Comparison of ENCODE assay signal across 8 mouse cellular contexts in genomic region chr3:89282291-89282643, GRCm38 (mm10). TPM values are rescaled to one million over a fixed set of nuclear protein-coding genes. Genes with fewer than 3 reads are reported as not detected.
DNase-seq lines count a peak whose midpoint lies in the region; ATAC-seq lines count a peak whose summit lies in the region.

No protein-coding gene starts in this region.

- H3K4me1 ChIP-seq in heart, embryonic 15.5 days (replicated peaks) = peaks cover 42% of the 10 kb centered on the region
- H3K4me1 ChIP-seq in midbrain, embryonic 11.5 days (ENCODE audit: control insufficient read depth, insufficient read depth, low read length) = peaks cover 21% of the 10 kb centered on the region
- H3K4me1 ChIP-seq in midbrain, embryonic 16.5 days (ENCODE audit: control insufficient read depth, insufficient read depth, low read length) = peaks cover 21% of the 10 kb centered on the region
- H3K4me1 ChIP-seq in embryonic facial prominence, embryonic 15.5 days = peaks cover 66% of the 10 kb centered on the region
- peaks cover 44% of the 10 kb centered on the region for H3K4me1 ChIP-seq in neural tube, embryonic 12.5 days

- H3K4me2 ChIP-seq in heart, embryonic 15.5 days = 0 out of 2 replicates have a peak overlapping the region, but pooled peaks have one; percentile 98
- no peak overlapping the region for H3K4me2 ChIP-seq in midbrain, embryonic 11.5 days
- no peak overlapping the region for H3K4me2 ChIP-seq in midbrain, embryonic 16.5 days (ENCODE audit: low read length)
- H3K4me2 ChIP-seq in embryonic facial prominence, embryonic 15.5 days (replicated peaks) = 0 out of 2 replicates have a peak overlapping the region, but pooled peaks have one; percentile 95
- H3K4me2 ChIP-seq in neural tube, embryonic 12.5 days (replicated peaks) = 0 out of 2 replicates have a peak overlapping the region, but pooled peaks have one; percentile 90

- no peak for DNase-seq in heart, adult 18-20 months
- DNase-seq in midbrain, embryonic 11.5 days (ENCODE audit: low spot score, missing footprints) = peak; percentile 88
- DNase-seq in adipocyte (ENCODE audit: low spot score) = no peak
- DNase-seq in layer of hippocampus, postnatal 14 days (ENCODE audit: low spot score in 2 of 2) = no peak

- no peak overlapping the region for H3K9ac ChIP-seq in heart, embryonic 15.5 days
- H3K9ac ChIP-seq in midbrain, embryonic 11.5 days (ENCODE audit: low read length) = peak overlapping the region; percentile 47
- no peak overlapping the region for H3K9ac ChIP-seq in midbrain, embryonic 16.5 days (ENCODE audit: low read depth, low read length)
- H3K9ac ChIP-seq in embryonic facial prominence, embryonic 15.5 days = no peak overlapping the region
- H3K9ac ChIP-seq in neural tube, embryonic 12.5 days = no peak overlapping the region

- ATAC-seq in heart, embryonic 15.5 days (replicated peaks; ENCODE audit: insufficient number of reproducible peaks, insufficient read depth, low FRiP score, low read depth) = no peak
- ATAC-seq in midbrain, embryonic 11.5 days (ENCODE audit: low FRiP score) = no peak
- ATAC-seq in midbrain, embryonic 16.5 days = no peak
- no peak for ATAC-seq in embryonic facial prominence, embryonic 15.5 days (ENCODE audit: insufficient number of reproducible peaks, low FRiP score, low TSS enrichment, low read depth)
- no peak for ATAC-seq in neural tube, embryonic 12.5 days (ENCODE audit: low FRiP score, low read depth)

- H3K27ac ChIP-seq in heart, embryonic 15.5 days = no peak overlapping the region
- H3K27ac ChIP-seq in midbrain, embryonic 11.5 days (ENCODE audit: low read depth, low read length) = no peak overlapping the region
- H3K27ac ChIP-seq in midbrain, embryonic 16.5 days (ENCODE audit: low read length) = no peak overlapping the region
- peak overlapping the region; percentile 91; the same call in 1 of the 2 replicates for H3K27ac ChIP-seq in embryonic facial prominence, embryonic 15.5 days (replicated peaks)
- no peak overlapping the region for H3K27ac ChIP-seq in neural tube, embryonic 12.5 days

- no peak overlapping the region for H3K4me3 ChIP-seq in heart, embryonic 15.5 days
- no peak overlapping the region for H3K4me3 ChIP-seq in midbrain, embryonic 11.5 days (ENCODE audit: low read depth, low read length)
- H3K4me3 ChIP-seq in midbrain, embryonic 16.5 days (ENCODE audit: low read depth, low read length) = no peak overlapping the region
- H3K4me3 ChIP-seq in embryonic facial prominence, embryonic 15.5 days (replicated peaks) = no peak overlapping the region
- H3K4me3 ChIP-seq in neural tube, embryonic 12.5 days = no peak overlapping the region

- no peaks in the 10 kb centered on the region for H3K9me3 ChIP-seq in heart, embryonic 15.5 days (replicated peaks)
- no peaks in the 10 kb centered on the region for H3K9me3 ChIP-seq in midbrain, embryonic 11.5 days (ENCODE audit: control insufficient read depth, low read length)
- no peaks in the 10 kb centered on the region for H3K9me3 ChIP-seq in midbrain, embryonic 16.5 days (replicated peaks; ENCODE audit: control insufficient read depth, low read length, poor library complexity, severe bottlenecking)
- no peaks in the 10 kb centered on the region for H3K9me3 ChIP-seq in embryonic facial prominence, embryonic 15.5 days (replicated peaks)
- no peaks in the 10 kb centered on the region for H3K9me3 ChIP-seq in neural tube, embryonic 12.5 days

- H3K36me3 ChIP-seq in heart, embryonic 15.5 days = no peaks in the 10 kb centered on the region
- H3K36me3 ChIP-seq in midbrain, embryonic 11.5 days (ENCODE audit: control insufficient read depth, insufficient read depth, low read length) = no peaks in the 10 kb centered on the region
- H3K36me3 ChIP-seq in midbrain, embryonic 16.5 days (ENCODE audit: control insufficient read depth, insufficient read depth, low read length) = no peaks in the 10 kb centered on the region
- no peaks in the 10 kb centered on the region for H3K36me3 ChIP-seq in embryonic facial prominence, embryonic 15.5 days
- H3K36me3 ChIP-seq in neural tube, embryonic 12.5 days = no peaks in the 10 kb centered on the region

- no peaks in the 10 kb centered on the region for H3K27me3 ChIP-seq in heart, embryonic 15.5 days
- peaks cover 39% of the 10 kb centered on the region for H3K27me3 ChIP-seq in midbrain, embryonic 11.5 days (ENCODE audit: control insufficient read depth, insufficient read depth, low read length)
- H3K27me3 ChIP-seq in midbrain, embryonic 16.5 days (ENCODE audit: control insufficient read depth, insufficient read depth, low read depth, low read length) = 0 out of 2 replicates have a peak, but pooled peaks cover 4% of the 10 kb centered on the region
- H3K27me3 ChIP-seq in embryonic facial prominence, embryonic 15.5 days = no peaks in the 10 kb centered on the region
- peaks cover 41% of the 10 kb centered on the region for H3K27me3 ChIP-seq in neural tube, embryonic 12.5 days (replicated peaks)

- WGBS in heart, embryonic 15.5 days = 23% methylated on average over 4 of the region's 4 CpGs
- 22% methylated on average over 4 of the region's 4 CpGs for WGBS in midbrain, embryonic 11.5 days
- 25% methylated on average over 4 of the region's 4 CpGs for WGBS in midbrain, embryonic 16.5 days
- WGBS in embryonic facial prominence, embryonic 15.5 days = 11% methylated on average over 4 of the region's 4 CpGs
- 28% methylated on average over 4 of the region's 4 CpGs for WGBS in neural tube, embryonic 12.5 days

RNA-seq across cellular contexts. Expression of gene Efna1, which starts 1.3 kb away (rescaled TPM):
- 35.0 and 39.9 TPM in 2 replicates for polyA plus RNA-seq in heart, embryonic 15.5 days (2015; fragmentation: Nextera tagmentation; extraction: Ambion mirVana)
- 10 to 100 TPM; 22.5 to 23.8 TPM for total RNA-seq in heart, adult 18-20 months (2021)
- 12.2 and 12.5 TPM in 2 replicates for polyA plus RNA-seq in midbrain, embryonic 11.5 days (2014; fragmentation: Nextera tagmentation; extraction: Ambion mirVana)
- 6.8 and 7.4 TPM in 2 replicates for polyA plus RNA-seq in midbrain, embryonic 16.5 days (2015; fragmentation: Nextera tagmentation; extraction: Ambion mirVana)
- polyA plus RNA-seq in embryonic facial prominence, embryonic 15.5 days (2015; fragmentation: Nextera tagmentation; extraction: Ambion mirVana) = 55.8 and 57.4 TPM in 2 replicates
- 14.4 and 15.9 TPM in 2 replicates for polyA plus RNA-seq in neural tube, embryonic 12.5 days (2016; fragmentation: Nextera tagmentation; extraction: Ambion mirVana)
- 1 to 10 TPM; 6.4 TPM for total RNA-seq in layer of hippocampus, postnatal 14 days (2021)

RNA-seq across cellular contexts. Expression of gene Slc50a1, which starts 11.9 kb away (rescaled TPM):
- polyA plus RNA-seq in heart, embryonic 15.5 days (2015; fragmentation: Nextera tagmentation; extraction: Ambion mirVana) = 44.5 and 49.5 TPM in 2 replicates
- total RNA-seq in heart, adult 18-20 months (2021) = 10 to 100 TPM; 15.6 to 21.6 TPM
- polyA plus RNA-seq in midbrain, embryonic 11.5 days (2014; fragmentation: Nextera tagmentation; extraction: Ambion mirVana) = 33.0 and 34.7 TPM in 2 replicates
- 40.2 and 41.3 TPM in 2 replicates for polyA plus RNA-seq in midbrain, embryonic 16.5 days (2015; fragmentation: Nextera tagmentation; extraction: Ambion mirVana)
- polyA plus RNA-seq in embryonic facial prominence, embryonic 15.5 days (2015; fragmentation: Nextera tagmentation; extraction: Ambion mirVana) = 71.8 and 72.2 TPM in 2 replicates
- polyA plus RNA-seq in neural tube, embryonic 12.5 days (2016; fragmentation: Nextera tagmentation; extraction: Ambion mirVana) = 39.0 and 40.2 TPM in 2 replicates
- total RNA-seq in layer of hippocampus, postnatal 14 days (2021) = 10 to 100 TPM; 37.1 to 40.2 TPM

RNA-seq across cellular contexts. Expression of gene Dpm3, which starts 23.1 kb away (rescaled TPM):
- polyA plus RNA-seq in heart, embryonic 15.5 days (2015; fragmentation: Nextera tagmentation; extraction: Ambion mirVana) = 88.4 and 88.7 TPM in 2 replicates
- total RNA-seq in heart, adult 18-20 months (2021) = 10 to 100 TPM; 54.1 to 54.7 TPM
- 83.0 and 87.2 TPM in 2 replicates for polyA plus RNA-seq in midbrain, embryonic 11.5 days (2014; fragmentation: Nextera tagmentation; extraction: Ambion mirVana)
- 60.4 and 64.5 TPM in 2 replicates for polyA plus RNA-seq in midbrain, embryonic 16.5 days (2015; fragmentation: Nextera tagmentation; extraction: Ambion mirVana)
- polyA plus RNA-seq in embryonic facial prominence, embryonic 15.5 days (2015; fragmentation: Nextera tagmentation; extraction: Ambion mirVana) = 150 and 173 TPM in 2 replicates
- 76.4 and 83.4 TPM in 2 replicates for polyA plus RNA-seq in neural tube, embryonic 12.5 days (2016; fragmentation: Nextera tagmentation; extraction: Ambion mirVana)
- 10 to 100 TPM; 50.0 to 63.2 TPM for total RNA-seq in layer of hippocampus, postnatal 14 days (2021)

RNA-seq across cellular contexts. Expression of gene Trim46, which starts 36.2 kb away (rescaled TPM):
- 0.79 and 2.2 TPM in 2 replicates for polyA plus RNA-seq in heart, embryonic 15.5 days (2015; fragmentation: Nextera tagmentation; extraction: Ambion mirVana)
- total RNA-seq in heart, adult 18-20 months (2021) = under 1 TPM; 0.37 to 0.98 TPM
- 7.1 and 8.5 TPM in 2 replicates for polyA plus RNA-seq in midbrain, embryonic 11.5 days (2014; fragmentation: Nextera tagmentation; extraction: Ambion mirVana)
- polyA plus RNA-seq in midbrain, embryonic 16.5 days (2015; fragmentation: Nextera tagmentation; extraction: Ambion mirVana) = 90.3 and 91.2 TPM in 2 replicates
- 5.0 and 5.9 TPM in 2 replicates for polyA plus RNA-seq in embryonic facial prominence, embryonic 15.5 days (2015; fragmentation: Nextera tagmentation; extraction: Ambion mirVana)
- 32.4 and 33.5 TPM in 2 replicates for polyA plus RNA-seq in neural tube, embryonic 12.5 days (2016; fragmentation: Nextera tagmentation; extraction: Ambion mirVana)
- total RNA-seq in layer of hippocampus, postnatal 14 days (2021) = 10 to 100 TPM; 97.0 to 99.4 TPM

RNA-seq across cellular contexts. Expression of gene Krtcap2, which starts 36.5 kb away (rescaled TPM):
- polyA plus RNA-seq in heart, embryonic 15.5 days (2015; fragmentation: Nextera tagmentation; extraction: Ambion mirVana) = 189 and 207 TPM in 2 replicates
- total RNA-seq in heart, adult 18-20 months (2021) = 10 to 100 TPM; 64.8 to 89.2 TPM
- 261 and 270 TPM in 2 replicates for polyA plus RNA-seq in midbrain, embryonic 11.5 days (2014; fragmentation: Nextera tagmentation; extraction: Ambion mirVana)
- 195 TPM in 2 replicates for polyA plus RNA-seq in midbrain, embryonic 16.5 days (2015; fragmentation: Nextera tagmentation; extraction: Ambion mirVana)
- polyA plus RNA-seq in embryonic facial prominence, embryonic 15.5 days (2015; fragmentation: Nextera tagmentation; extraction: Ambion mirVana) = 294 and 310 TPM in 2 replicates
- 232 and 252 TPM in 2 replicates for polyA plus RNA-seq in neural tube, embryonic 12.5 days (2016; fragmentation: Nextera tagmentation; extraction: Ambion mirVana)
- 10 to 100 TPM; 77.3 to 90.2 TPM for total RNA-seq in layer of hippocampus, postnatal 14 days (2021)

Comparison
In these comparisons a context has a peak if more than half of its experiments do, and no peak if none do; other contexts are left out.
1. H3K4me2 ChIP-seq: peak in heart, embryonic 15.5 days (single experiment), embryonic facial prominence, embryonic 15.5 days (single experiment) and neural tube, embryonic 12.5 days (single experiment); none in midbrain, embryonic 11.5 days (single experiment) and midbrain, embryonic 16.5 days (single experiment).